Mouse (Mus musculus): Measurements from ENCODE around the gene Olfr385. TPM values are rescaled to one million over a fixed set of nuclear protein-coding genes. Genes with fewer than 3 reads are reported as not detected.
"Not testable (repeated sequence)": the region's sequence is repeated elsewhere in the genome, so short reads cannot be mapped to it uniquely, and the experiment has no call there.

Gene Olfr385
- polyA plus RNA-seq (2012; rRNA removed), result not detected in 2 replicates

- no peak for DNase-seq (ENCODE audit: low spot score)
Observed at GRCm38 (mm10) chr11:73592908-73593307, at the start of gene Olfr385. TSS of gene Olfr385 (minus strand) at chr11:73593008.

GRCm38 (mm10) chr11:73598294-73598693 lies 5.5 kb upstream of the Olfr385 start, which contains the start of gene Olfr384:
TSS of gene Olfr384 (plus strand) at chr11:73598594.
- no peak for DNase-seq (ENCODE audit: low spot score)

DNA sequence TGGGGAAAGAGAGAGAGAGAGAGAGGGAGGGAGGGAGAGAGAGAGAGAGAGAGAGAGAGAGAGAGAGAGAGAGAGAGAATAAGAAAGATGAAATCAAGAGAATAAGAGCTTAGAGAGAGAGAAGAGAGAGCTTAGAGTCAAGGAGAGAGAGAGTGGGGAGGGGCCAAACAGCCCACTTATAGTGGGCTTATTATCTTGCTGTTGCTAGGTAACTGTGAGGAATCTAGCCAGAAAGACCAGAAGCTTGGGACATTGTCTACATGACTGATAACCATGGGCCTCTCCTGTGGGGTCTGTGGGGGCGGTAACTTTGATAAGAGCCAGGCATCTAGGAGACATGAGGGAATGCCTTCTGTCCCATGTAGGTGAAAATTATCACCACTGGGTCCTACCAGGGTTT lies 9.6 kb downstream of the Olfr385 start:
- not testable (repeated sequence) for DNase-seq (ENCODE audit: low spot score)

DNA sequence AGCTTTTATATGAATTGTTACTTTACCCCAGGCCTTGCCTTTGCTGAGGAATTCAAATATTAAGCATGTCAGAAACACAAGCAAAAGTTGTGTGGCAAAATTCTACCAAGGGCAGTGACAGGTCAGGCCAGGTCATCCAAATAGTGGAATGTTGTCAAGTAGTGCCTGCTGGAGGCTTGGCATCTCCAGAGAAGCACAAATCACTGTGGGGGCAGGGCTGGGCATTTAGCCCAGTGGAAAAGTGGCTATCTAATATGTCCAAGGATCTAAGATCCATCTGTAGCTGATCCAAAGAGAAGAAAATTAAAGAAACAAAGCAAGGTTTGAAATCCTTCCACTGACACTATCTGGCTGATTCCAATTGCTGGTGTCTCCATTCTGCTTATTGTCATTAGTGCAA lies 12.9 kb downstream of the Olfr385 start:
- no peak for DNase-seq (ENCODE audit: low spot score)

Other genes with a start within 250 kb of the Olfr385 start
- 0.04 and 0.10 TPM in 2 replicates for gene Olfr20, start 242.2 kb downstream of the Olfr385 start, polyA plus RNA-seq (2012; rRNA removed)
- gene Olfr376, start 221.8 kb downstream of the Olfr385 start, polyA plus RNA-seq (2012; rRNA removed), result not detected in 2 replicates
- not detected in 2 replicates for gene Olfr1, start 193.4 kb downstream of the Olfr385 start, polyA plus RNA-seq (2012; rRNA removed)
- not detected in 2 replicates for gene Olfr378, start 164.5 kb downstream of the Olfr385 start, polyA plus RNA-seq (2012; rRNA removed)
- gene Olfr380, start 135.5 kb downstream of the Olfr385 start, polyA plus RNA-seq (2012; rRNA removed), result not detected in 2 replicates
- gene Olfr381, start 101.4 kb downstream of the Olfr385 start, polyA plus RNA-seq (2012; rRNA removed), result not detected in 2 replicates
- not detected in 2 replicates for gene Olfr382, start 75.8 kb downstream of the Olfr385 start, polyA plus RNA-seq (2012; rRNA removed)
- not detected in 2 replicates for gene Olfr384, start 5.6 kb upstream of the Olfr385 start, polyA plus RNA-seq (2012; rRNA removed)
- not detected in 2 replicates for gene Zfp735, start 95.8 kb upstream of the Olfr385 start, polyA plus RNA-seq (2012; rRNA removed)
- not detected in 2 replicates for gene Olfr389, start 187.7 kb upstream of the Olfr385 start, polyA plus RNA-seq (2012; rRNA removed)
- gene Olfr390, start 190.0 kb upstream of the Olfr385 start, polyA plus RNA-seq (2012; rRNA removed), result not detected in 2 replicates
- not detected in 2 replicates for gene Olfr391-ps, start 210.0 kb upstream of the Olfr385 start, polyA plus RNA-seq (2012; rRNA removed)
- gene Olfr392, start 224.0 kb upstream of the Olfr385 start, polyA plus RNA-seq (2012; rRNA removed), result not detected in 2 replicates